Mouse (Mus musculus) ES-Bruce4 (cell line): ENCODE measurements around the gene Pgls. TPM values are rescaled to one million over a fixed set of nuclear protein-coding genes. Genes with fewer than 3 reads are reported as not detected.

ENCODE experiments used
- H3K27ac ChIP-seq: 2 replicates; pipeline ENCODE4 v1.5.1; 2012; ENCODE audit warnings: low read length, inconsistent platforms; ENCODE audit not compliant: insufficient read depth
- H3K27me3 ChIP-seq: 2 replicates; pipeline ENCODE4 v1.6.1; 2012; ENCODE audit warnings: mild to moderate bottlenecking, low read length, inconsistent platforms; ENCODE audit not compliant: control insufficient read depth, poor library complexity, insufficient read depth, severe bottlenecking
- H3K36me3 ChIP-seq: 2 replicates; pipeline ENCODE4 v1.6.1; 2012; ENCODE audit warnings: inconsistent platforms, mild to moderate bottlenecking, low read length, moderate library complexity; ENCODE audit not compliant: control insufficient read depth, poor library complexity, insufficient read depth, severe bottlenecking
- H3K4me1 ChIP-seq: one replicate; pipeline ENCODE4 v1.8.1; 2011; ENCODE audit warnings: low read length; ENCODE audit not compliant: control insufficient read depth, insufficient read depth
- H3K4me3 ChIP-seq: 2 replicates; pipeline ENCODE4 v1.5.1; 2011; ENCODE audit warnings: low read depth, mild to moderate bottlenecking, low read length
- H3K9ac ChIP-seq: 2 replicates; pipeline ENCODE4 v1.6.1; 2012; ENCODE audit warnings: low read depth, mild to moderate bottlenecking, inconsistent platforms; ENCODE audit not compliant: poor library complexity, severe bottlenecking
- H3K9me3 ChIP-seq: replicated peaks from 2 replicates; pipeline ENCODE4 v1.6.1; 2012; ENCODE audit warnings: mild to moderate bottlenecking, low read length, inconsistent platforms; ENCODE audit not compliant: control insufficient read depth, poor library complexity, insufficient read depth, severe bottlenecking
- CTCF ChIP-seq: IDR thresholded peaks from one replicate; pipeline ENCODE4 v1.8.1; 2011; ENCODE audit warnings: low read depth, low read length
- EP300 ChIP-seq: IDR thresholded peaks from 2 replicates; pipeline ENCODE4 v1.6.1; 2011; ENCODE audit warnings: low read depth, low read length; ENCODE audit not compliant: insufficient read depth
- POLR2A ChIP-seq: IDR thresholded peaks from one replicate; pipeline ENCODE4 v1.8.1; 2011; ENCODE audit warnings: low read length; ENCODE audit not compliant: insufficient read depth
- polyA plus RNA-seq: library from polyadenylated mRNA; stranded (reverse); fragments of >200 nt; gene quantifications from 2 replicates; pipeline ENCODE4 v1.2.4, GENCODE M21; 2011; ENCODE audit warnings: low read depth; ENCODE audit not compliant: missing spikeins, insufficient read depth, insufficient read length

The Pgls gene
- polyA plus RNA-seq, 1 experiment = 57.2 TPM

DNA sequence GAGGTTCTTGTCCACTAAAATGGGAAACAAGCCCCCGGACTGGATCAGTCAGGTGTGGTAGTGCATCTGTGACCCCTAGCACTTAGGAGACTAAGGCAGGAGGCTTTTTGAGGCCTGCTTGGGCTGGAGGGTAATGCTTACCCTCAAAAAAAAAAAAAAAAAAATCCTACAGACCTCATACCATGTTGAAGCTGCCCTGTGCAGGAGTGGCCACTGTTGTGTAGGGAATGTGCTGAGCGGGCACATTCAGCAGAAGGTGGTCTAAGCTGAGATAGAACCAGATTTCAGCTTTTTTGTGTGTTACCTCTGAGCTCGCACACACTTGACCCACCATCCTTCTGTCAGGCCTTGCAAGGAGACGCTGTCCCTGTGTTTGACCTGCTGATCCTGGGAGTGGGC, 2.3 kb downstream of the Pgls start:
- H3K27ac ChIP-seq = no peak overlapping the region
- TF ChIP-seq EP300 (no peak), POLR2A (no peak), CTCF (no peak)
- no peaks in the 10 kb centered on the region for H3K27me3 ChIP-seq
- H3K9me3 ChIP-seq = no peaks in the 10 kb centered on the region
- no peak overlapping the region for H3K9ac ChIP-seq
- H3K4me3 ChIP-seq = no peak overlapping the region
- H3K36me3 ChIP-seq = no peaks in the 10 kb centered on the region
- no peaks in the 10 kb centered on the region for H3K4me1 ChIP-seq

DNA sequence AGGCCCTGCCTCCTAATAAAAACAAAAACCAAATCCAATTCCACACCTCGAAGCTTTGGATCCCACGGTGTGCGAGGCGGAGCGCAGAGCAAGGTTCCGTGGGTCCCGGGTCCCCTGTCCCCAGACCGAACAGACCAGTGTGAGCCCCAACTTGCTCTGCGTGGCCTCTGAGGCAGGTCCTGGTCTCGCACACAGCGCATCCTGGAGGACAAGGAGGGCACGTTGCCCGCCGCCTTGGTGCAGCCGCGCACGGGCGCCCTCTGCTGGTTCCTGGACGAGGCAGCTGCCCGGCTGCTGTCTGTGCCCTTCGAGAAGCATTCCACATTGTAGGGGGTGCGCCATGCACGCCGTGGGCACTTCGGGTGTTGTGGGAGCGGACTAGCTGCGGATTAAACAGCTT, 3.9 kb downstream of the Pgls start:
- Histone ChIP-seq H3K9me3 (no peaks in the 10 kb centered on the region), H3K9ac (no peak overlapping the region), H3K36me3 (no peaks in the 10 kb centered on the region), H3K4me1 (no peaks in the 10 kb centered on the region), H3K27ac (no peak overlapping the region), H3K27me3 (no peaks in the 10 kb centered on the region), H3K4me3 (no peak overlapping the region)
- peak; percentile 99 for TF ChIP-seq CTCF
- TF ChIP-seq EP300 = peak; percentile 47; the same call in 1 of the 2 replicates
- no peak for TF ChIP-seq POLR2A

GRCm38 (mm10) chr8:71596384-71596783, 4.4 kb downstream of the Pgls start:
- peak; percentile 8 for TF ChIP-seq CTCF
- TF ChIP-seq EP300 = no peak
- no peak for TF ChIP-seq POLR2A
- Histone ChIP-seq H3K4me1 (no peaks in the 10 kb centered on the region), H3K9me3 (no peaks in the 10 kb centered on the region), H3K27ac (no peak overlapping the region), H3K27me3 (no peaks in the 10 kb centered on the region), H3K4me3 (no peak overlapping the region), H3K9ac (no peak overlapping the region), H3K36me3 (no peaks in the 10 kb centered on the region)

GRCm38 (mm10) chr8:71596798-71597197, 4.8 kb downstream of the Pgls start:
- no peak overlapping the region for H3K27ac ChIP-seq

DNA sequence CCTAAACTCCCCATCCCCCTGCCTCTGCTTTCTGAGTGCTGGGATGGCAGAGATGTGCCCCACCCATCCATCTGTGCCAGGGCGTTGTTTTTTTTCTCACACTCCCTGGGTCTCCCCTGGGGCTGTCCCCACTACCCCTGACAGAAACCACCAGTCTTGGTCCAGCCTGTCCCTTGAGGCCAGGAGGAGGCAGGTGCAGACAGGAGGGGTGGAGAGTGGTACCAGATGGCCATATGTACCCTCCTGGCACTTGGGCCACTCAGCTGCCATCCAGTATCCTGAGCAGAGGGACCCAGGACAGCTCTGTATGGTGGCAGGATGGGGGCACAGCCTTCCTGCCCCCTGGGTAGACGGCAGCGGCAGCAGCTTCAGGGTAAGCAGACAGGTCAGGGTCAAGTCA, 5.5 kb downstream of the Pgls start, which contains the start of gene Fam129c:
Fam129c (plus strand) TSS at position 198 of the 400 bp plus-strand sequence.
- no peaks in the 10 kb centered on the region for H3K9me3 ChIP-seq
- H3K27ac ChIP-seq = no peak within 1 kb of the TSS
- no peaks in the 10 kb centered on the region for H3K4me1 ChIP-seq
- H3K27me3 ChIP-seq = no peaks in the 10 kb centered on the region
- H3K36me3 ChIP-seq = no peaks in the 10 kb centered on the region
- TF ChIP-seq EP300 (no peak), POLR2A (no peak), CTCF (no peak)
- H3K9ac ChIP-seq = no peak within 1 kb of the TSS
- H3K4me3 ChIP-seq = no peak within 1 kb of the TSS

More at GRCm38 (mm10) chr8:71596798-71597197, 4.8 kb downstream of the Pgls start:
- no peak overlapping the region for H3K4me3 ChIP-seq
- no peak for TF ChIP-seq CTCF
- TF ChIP-seq EP300 = no peak
- TF ChIP-seq POLR2A = no peak
- H3K9ac ChIP-seq = no peak overlapping the region
- H3K4me1 ChIP-seq = no peaks in the 10 kb centered on the region
- H3K9me3 ChIP-seq = no peaks in the 10 kb centered on the region
- no peaks in the 10 kb centered on the region for H3K36me3 ChIP-seq
- no peaks in the 10 kb centered on the region for H3K27me3 ChIP-seq

GRCm38 (mm10) chr8:71598375-71598774, 6.4 kb downstream of the Pgls start:
- no peak overlapping the region for H3K4me3 ChIP-seq
- no peaks in the 10 kb centered on the region for H3K4me1 ChIP-seq
- no peak for TF ChIP-seq EP300
- no peak overlapping the region for H3K27ac ChIP-seq
- no peaks in the 10 kb centered on the region for H3K27me3 ChIP-seq
- no peaks in the 10 kb centered on the region for H3K9me3 ChIP-seq
- H3K36me3 ChIP-seq = no peaks in the 10 kb centered on the region
- no peak overlapping the region for H3K9ac ChIP-seq
